Mouse (Mus musculus) lung, adult 18-20 months (tissue): Measurements from ENCODE around the gene Lzts2.

Experiments
- DNase-seq, 2 experiments: peaks; one replicate each; pipeline ENCODE4 v3.0.0; 2022; ENCODE audit warnings: mixed read lengths in 2 of 2

Gene Lzts2

DNA sequence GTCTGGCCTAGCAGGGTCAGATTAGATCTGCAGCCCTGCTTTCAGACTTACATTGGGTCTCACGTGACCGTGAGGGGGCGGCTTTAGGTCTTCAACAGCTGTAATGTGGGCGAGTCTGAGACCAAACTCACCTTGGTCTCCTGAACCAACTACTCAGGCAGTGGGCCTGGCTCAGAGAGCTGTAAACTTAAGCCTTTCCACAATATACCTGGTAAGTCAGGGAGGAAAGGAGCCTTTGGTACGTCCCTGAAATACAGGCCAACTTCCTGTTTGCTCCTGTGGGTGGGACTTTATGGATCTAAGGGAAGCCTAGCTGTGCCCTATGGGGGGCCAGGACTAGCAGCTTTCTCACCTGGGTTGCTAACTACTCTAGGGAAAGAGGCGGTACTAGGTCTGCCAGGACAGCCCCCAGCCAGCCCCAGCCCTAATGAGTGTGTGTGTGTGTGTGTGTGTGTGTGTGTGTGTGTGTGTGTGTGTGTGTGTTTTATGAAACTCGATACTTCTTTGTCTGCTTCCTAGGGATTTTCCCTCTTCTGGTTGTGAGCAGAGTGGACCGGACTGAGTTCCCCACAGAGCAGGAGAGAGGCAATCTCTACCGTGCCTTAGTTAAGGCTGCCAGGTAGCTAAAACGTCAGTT, at the start of gene Lzts2:
Gene Lzts2, plus strand, starts transcription at position 80 of the 637 bp plus-strand sequence.
- DNase-seq = peak; percentile 57 to 69

GRCm38 (mm10) chr19:44965978-44966377, 48.2 kb upstream of the Lzts2 start:
- DNase-seq = no peak

GRCm38 (mm10) chr19:44968329-44968728, 45.9 kb upstream of the Lzts2 start:
- no peak for DNase-seq

- DNase-seq = no peak
Observed at GRCm38 (mm10) chr19:44976636-44977035, 37.6 kb upstream of the Lzts2 start.

DNA sequence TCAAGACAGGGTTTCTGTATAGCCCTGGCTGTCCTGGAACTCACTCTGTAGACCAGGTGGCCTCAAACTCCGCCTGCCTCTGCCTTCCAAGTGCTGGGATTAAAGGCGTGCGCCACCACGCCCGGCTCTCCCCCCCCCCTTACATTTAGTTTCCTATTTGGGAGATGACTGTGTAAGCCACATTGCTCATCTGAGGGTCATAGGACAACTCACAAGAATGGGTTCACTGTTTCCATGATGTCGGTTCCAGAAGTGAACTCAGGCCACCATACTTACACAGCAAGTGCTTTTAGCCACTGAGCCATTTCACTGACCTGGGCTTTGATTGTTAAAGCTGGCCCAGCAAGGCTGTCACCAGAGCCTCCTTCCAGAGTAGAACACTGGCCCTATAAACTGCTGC, 37.1 kb upstream of the Lzts2 start:
- DNase-seq = no peak

DNA sequence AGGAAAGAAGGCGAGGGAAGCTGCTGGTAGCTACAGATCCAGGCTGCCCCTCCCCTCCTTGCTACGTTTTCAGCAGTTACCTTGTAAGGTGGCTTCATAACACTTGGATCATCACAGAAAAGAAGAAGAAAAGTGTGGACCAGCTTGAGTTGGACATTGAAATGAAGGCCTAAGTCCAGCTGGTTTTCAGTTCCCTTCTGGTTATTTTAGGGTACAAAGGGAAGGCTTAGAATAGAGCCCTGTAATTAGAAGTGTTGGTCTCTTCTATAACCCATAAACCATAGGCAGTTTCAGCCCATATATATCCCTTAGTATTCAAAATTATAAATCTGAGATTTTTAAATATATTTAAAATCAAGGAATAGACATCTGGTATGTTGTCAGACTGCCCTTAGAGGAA, 33.4 kb upstream of the Lzts2 start:
- DNase-seq = no peak

- DNase-seq = no peak
Observed at GRCm38 (mm10) chr19:44982477-44983115, 31.6 kb upstream of the Lzts2 start.

DNA sequence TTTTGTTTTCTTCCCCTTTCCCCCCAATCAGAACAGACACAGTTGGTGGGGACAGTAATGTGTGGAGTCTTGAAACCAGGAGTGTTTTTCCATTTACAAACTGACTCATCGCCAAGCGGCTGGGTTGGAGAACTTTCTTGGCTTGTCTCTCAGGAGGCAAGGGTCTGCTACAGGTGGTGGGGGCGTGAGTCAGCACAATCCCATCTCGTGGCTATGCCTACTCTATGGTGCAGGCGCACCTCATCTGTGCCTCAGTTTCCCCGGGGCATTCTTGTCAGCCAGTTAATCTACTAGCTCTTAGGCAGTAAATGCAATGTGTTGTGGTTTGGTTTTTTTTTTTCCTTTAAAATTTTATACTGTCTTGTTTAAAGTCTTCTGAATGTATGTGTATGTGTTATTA, 30.8 kb upstream of the Lzts2 start:
- no peak for DNase-seq

- no peak for DNase-seq
Observed at GRCm38 (mm10) chr19:44984420-44984819, 29.8 kb upstream of the Lzts2 start.

- no peak for DNase-seq
Observed at GRCm38 (mm10) chr19:44985159-44985988, 28.8 kb upstream of the Lzts2 start.

GRCm38 (mm10) chr19:44987004-44987403, 27.2 kb upstream of the Lzts2 start:
- no peak for DNase-seq

GRCm38 (mm10) chr19:44987851-44988250, 26.4 kb upstream of the Lzts2 start:
- DNase-seq = no peak

GRCm38 (mm10) chr19:44988321-44988720, 25.9 kb upstream of the Lzts2 start:
- no peak for DNase-seq

DNA sequence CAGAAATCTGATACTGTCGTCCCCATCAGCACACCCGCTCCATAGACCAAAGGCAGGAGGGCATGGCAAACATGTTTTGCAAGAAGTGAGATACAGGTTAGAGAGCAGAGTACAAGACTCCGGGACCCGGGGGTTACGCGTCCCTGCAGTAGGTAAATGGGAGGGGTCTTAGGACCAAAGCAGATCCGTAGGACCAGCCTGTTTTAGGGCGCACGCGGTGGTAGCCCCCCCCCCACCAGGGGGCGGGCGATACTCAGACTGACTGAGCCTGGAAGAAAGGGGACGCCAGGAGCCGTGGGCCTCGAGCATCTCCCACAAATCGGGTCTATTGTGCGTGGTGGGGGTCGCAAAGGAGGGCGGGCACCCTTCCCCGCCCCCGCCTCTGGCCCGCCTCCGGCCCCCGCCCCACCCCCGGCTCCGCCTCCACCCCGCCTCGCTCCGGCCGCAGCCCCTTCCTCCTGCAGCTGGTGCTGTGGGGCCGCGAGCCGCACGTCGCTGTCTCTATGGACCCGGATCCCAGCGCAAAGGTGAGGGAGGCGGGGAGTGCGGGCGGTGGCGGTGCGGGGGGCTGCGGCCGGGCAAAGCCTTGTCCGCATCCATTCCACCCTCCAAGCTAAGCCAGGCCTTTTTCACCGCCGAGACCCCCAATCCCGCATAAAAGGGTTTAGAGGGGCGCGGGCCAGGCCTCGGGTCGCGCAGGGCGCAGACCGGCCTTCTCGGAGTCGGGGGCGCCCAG, 25.2 kb upstream of the Lzts2 start, which contains the start of gene Sema4g:
Gene Sema4g, plus strand, starts transcription at position 271 of the 736 bp plus-strand sequence.
- peak in 1 of 2 experiments; percentile 9 for DNase-seq

- no peak for DNase-seq
Observed at GRCm38 (mm10) chr19:44989567-44990495, 24.4 kb upstream of the Lzts2 start.

- DNase-seq = no peak
Observed at GRCm38 (mm10) chr19:44991031-44991430, 23.2 kb upstream of the Lzts2 start.

DNA sequence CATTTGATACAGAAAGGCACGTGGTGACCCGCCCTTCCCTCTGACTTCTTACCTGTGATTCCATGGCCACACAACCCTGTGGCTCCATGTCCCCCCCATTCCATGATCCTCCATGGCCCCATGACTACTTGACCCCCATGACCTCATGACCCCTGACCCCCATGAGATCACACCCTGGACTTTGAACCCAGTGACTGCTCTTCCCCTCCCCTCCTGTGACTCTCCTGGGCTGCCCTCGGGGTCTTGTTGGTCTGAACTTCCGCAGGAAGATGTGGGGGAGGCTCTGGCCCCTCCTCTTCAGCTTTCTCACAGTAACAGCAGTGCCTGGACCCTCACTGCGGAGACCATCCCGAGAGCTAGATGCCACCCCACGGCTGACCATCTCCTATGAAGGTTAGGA, 22.0 kb upstream of the Lzts2 start:
- DNase-seq = no peak

DNA sequence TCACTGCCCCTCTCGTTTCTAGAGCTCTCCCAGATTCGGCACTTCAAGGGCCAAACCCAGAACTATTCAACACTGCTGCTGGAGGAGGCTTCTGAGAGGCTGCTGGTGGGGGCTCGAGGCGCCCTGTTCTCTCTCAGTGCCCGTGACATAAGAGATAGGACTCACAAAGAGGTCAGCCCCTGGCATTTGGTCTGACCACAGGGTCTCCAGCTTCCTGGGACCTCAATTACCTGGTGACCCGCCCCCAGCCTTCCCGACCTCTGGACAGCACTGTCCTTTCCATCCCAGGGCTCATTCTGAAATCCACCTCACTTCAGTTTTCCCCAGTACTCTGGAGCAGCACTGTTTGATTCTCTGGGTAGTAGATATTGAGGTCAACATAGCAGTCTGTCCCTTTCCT, 21.5 kb upstream of the Lzts2 start:
- no peak for DNase-seq

DNA sequence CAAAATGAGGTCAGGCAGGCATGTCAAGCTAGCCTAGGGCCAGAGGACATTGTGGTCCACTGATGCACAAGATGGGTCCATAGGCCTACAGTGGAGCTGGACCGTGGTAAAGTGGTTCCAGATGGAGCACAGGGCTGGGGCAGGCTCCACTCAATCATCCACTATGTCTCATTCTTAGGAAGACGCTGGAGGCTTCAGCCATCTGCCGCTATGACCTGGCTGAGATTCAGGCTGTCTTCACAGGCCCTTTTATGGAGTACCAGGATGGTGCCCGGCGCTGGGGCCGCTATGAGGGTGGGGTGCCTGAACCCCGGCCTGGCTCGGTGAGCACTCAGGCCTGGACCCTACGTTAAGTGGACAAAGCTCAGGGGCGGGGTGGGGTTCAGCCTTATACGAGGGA, 16.4 kb upstream of the Lzts2 start:
- DNase-seq = no peak

DNA sequence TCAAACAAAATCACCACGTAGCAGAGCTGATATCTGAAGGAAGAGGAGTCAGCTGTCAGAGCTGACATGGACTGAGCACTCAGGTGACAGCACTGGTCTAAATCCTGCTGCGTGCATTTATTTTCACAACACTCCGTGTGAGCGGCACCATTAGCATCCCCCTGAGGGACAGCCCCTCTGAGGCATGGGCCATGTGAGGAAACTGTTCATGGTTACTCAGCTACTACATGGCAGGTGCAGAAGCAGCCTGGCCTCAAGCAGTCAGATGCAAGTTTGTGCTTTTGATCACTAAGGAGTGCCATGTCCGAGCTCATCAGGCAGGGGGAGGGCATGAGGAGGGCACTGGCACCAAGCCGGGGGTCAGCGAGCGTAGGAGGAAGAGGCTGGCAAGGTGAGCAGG, 14.6 kb upstream of the Lzts2 start:
- DNase-seq = no peak

DNA sequence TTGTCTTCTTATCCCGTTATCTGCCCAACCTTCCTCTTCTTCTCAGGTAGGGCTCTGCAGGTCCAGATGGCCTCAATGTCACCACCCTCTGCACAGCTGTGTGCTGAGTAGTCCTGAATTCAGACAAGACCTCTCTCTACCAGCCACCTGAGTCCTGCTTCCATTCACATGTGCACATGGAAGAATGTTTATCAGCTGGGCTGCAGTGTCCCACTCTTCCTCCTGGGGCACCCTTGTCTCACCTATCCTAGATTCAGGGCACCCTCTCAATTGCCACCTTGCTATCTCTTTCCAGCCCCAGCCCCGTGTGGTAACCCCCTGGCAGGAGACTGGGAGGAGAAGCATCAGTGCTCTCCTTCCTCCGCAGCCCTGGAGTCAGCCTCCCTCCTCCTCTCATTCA, 11.9 kb upstream of the Lzts2 start:
- DNase-seq = no peak
